Mouse (Mus musculus) CH12F3 (cell line): Measurements from ENCODE around the gene Klf16.

Experiments used
- in situ Hi-C: fragments of 300-500 bp; cut with MboI; formaldehyde crosslinking; loops from 2 replicates; pipeline ENCODE4 v1.14.3; 2020; ENCODE audit warnings: low sequenced_read_pairs

Gene Klf16

DNA sequence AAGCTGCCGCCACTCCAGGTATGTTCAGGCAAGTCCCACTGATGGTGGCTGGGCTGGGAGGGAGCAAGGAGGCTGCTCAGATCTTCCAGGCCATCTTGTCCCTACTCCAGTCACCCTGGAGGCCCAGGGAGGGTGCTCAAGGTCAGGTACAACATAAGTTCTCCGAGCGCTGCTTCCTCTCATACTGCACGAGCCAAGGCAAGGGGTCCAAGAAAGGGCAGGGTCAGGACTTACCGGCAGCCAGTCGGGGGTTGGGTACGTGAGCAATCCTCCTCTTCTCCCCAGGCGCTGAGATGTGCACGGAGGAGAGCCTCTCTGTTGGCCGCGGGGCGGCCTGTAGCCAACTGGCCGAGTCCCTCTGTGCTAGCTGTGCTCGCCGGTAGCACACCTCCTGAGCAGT lies 29.6 kb downstream of the Klf16 start:
- in situ Hi-C loops: no loop called here

DNA sequence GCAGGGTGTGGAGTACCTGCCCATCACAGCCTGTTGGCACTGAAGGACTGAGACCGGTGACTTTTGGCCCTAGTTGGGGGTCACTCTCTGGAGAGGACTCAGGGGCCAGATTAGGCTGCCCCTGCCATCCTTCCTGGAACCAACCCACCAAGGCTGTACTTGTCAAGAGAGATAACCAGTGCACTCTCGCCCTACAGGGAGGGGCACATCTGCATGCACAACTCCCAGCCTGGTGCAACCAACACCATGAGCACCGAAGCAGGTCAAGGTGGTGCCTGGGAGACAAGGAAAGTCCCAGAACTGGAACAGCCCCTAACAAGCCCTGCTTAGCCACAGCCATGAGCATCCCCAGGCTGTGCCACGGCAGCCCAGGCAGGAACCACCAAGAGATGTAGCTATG lies 30.2 kb downstream of the Klf16 start:
- in situ Hi-C loops: no loop called here

DNA sequence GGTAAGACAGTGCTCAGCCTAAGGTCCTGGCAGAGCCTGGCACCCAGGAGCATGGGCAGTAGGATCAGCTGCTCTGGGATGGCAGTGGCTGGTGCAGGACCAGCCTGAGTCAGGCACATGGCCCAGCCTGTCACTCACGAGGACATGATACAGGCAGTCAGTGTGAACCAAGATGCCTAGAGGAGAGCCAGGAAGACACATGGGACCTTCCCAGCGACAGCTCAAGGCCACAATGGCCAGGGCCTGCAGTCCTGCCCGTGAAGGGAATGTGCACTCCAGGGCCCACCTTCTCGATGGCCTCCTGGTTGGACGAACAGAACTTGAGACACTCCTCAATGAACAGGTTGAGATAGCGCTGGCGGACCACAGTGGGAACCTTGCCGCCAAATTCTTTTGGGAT lies 31.5 kb downstream of the Klf16 start:
- in situ Hi-C loops: no loop called here

DNA sequence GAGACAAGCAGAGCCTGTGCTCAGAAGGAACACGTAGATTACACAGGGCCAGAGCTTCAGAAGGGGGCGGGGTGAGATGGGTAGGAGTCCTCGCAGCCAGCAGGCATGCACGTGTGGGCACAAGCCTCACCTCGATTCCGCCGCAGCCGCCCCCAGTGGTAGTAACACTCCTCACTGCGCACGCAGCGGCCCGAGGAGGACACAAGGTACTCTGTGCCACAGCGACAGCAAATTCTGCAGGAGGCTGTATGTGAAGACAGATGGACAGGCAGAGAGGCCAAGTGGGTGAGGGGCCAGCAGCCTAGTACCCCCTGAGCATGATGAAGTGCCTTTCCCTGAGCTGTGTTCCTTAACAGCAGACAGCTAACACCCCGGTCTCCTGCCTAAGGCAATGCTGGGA lies 33.2 kb downstream of the Klf16 start:
- in situ Hi-C loops: no loop called here

DNA sequence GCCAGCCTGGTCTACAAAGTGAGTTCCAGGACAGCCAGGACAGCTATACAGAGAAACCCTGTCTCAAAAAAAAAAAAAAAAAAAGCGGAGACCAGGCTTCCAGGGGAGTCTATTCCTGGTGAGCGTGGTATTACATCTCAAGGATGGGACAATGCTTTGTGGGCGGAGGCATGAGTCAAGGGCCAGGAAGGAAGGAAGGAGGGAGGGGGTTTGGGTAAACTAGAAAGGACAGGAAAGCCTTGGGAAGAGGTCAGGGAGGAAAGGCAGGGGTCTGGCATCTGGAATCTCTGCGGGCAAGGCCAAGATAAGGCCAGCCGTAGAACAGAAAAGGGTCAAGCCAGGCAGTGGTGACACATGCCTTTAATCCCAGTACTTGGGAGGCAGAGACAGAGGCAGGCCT lies 37.6 kb downstream of the Klf16 start:
- in situ Hi-C loops: no loop called here

DNA sequence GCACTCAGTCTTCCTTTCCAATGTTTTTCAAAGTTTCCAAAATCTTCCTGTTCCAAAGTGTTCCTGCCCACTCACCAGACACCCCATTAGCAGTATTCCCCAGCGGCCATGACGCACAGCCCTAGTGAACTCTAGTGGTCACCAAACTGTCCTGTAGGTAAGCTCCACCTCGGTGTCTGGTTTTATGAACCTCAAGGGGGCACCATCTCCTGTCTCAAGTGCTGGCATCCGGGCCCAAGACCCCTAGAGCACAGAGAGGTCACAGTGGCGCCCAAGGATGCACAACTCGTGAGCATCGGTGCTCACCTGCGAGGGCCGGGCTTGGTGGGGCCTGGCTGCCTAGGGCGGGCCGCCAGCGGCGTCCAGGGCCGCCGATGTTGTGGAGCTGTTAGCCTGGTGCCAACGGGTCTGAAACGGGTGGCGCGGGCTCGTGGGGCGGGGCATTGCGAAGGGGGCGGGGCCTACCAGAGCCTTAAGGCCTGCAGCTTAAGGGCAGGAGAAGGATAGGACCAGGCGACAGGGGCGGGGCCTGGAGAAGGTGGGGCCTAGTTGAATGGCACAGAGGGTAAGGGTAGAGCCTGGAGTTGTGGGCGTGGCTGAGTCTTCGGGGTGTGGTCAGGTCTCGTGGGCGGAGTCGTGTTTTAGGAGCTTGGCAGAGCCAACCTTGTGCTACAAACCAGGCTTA lies 38.3 kb downstream of the Klf16 start, which contains the start of gene Atp8b3:
Gene Atp8b3, minus strand, starts transcription at position 415 of the 685 bp plus-strand sequence.
- in situ Hi-C loops: no loop called here

DNA sequence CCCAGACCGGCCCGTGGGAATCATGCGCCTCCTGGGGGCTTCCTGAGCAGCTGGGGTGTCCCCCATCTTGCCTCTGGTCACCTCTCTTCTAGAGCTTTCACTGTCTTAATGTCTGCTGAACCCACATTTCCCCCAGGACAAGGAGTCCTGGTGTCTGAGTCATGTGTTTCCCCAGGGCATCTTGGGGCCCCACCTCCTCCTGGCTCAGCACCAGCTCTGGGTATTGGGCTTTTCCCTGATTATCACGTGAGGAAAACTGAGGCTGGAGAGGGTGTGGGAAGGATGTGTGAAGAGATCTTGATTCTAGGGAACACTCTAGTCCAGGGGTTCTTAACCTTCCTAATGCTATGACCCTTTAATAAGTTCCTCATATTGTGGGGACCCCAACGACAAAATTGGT lies 38.9 kb downstream of the Klf16 start:
- in situ Hi-C loops: no loop called here

DNA sequence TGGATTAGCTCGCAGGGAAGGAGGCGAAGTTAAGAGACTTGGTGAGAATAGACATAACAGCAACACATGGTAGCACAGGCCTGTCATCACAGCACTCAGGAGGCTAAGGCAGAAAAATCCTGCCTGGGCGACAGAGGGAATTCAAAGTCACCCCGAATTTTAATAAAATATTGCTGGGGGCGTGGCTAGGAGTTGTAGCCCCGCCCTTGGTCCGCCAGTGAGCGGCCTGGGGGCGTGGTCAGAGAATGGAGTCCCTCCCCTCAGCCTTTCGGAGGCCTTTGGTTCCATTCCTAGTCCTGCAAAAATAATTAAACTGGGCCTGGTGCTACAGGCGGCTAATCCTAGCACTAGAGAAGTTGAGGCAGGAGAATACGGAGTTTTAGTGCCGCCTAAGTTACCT lies 41.4 kb downstream of the Klf16 start:
- in situ Hi-C loops: no loop called here

DNA sequence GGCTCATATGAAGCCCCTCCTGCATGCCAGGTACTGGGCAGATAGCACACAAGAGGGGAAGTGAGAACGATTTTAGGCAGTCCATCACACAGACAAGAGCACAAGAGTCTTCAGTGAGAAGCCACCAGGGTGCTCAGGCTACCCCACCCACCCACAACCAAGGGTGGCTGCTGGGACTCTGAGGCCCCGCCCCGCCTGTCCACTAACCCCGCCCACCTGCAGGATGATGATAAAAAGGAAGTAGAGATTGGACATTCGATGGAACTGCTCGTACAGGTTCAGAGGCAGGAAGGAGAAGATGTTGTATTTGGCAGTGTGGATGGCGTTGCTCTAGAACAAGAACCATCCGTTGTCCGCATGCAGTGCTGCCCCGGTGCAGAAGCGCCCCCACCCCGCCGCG lies 42.0 kb downstream of the Klf16 start:
- in situ Hi-C loops: no loop called here

DNA sequence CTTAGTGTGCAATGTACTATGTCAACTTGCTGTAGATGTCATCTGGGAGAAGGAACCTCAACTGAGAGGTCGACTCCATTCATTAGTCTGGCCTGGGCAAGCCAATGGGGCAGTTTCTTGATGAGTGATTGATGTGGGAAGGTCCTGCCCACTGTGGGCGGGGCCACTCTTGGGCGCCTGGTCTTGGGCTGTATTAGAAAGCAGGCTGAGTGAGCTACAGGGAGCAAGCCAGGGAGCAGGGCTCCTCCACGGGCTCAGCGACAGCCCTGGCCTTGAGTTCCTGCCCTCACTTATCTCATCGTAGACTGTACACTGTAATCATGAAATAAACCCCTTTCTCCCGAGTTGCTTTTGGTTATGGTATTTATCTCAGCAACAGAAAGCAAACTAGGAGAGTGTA lies 43.4 kb downstream of the Klf16 start:
- in situ Hi-C loops: no loop called here

DNA sequence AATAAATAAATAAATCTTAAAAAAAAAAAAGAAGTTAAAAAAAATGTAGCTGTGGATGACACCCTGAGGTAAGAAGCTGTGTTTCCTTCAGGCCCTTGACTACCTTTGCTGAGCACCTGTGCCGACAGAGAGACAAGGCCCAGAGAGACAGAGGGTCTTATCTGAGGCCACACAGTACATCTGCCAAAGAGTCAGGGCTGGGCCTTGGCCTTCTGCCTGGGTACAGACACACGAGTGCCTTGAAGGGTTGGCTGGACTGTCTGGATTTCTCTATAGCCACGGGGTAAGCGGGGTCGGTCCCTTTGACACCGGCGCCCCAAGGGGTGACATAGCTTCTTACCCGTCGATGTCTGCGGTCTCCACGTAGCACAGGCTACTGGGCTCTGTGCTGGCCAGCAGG lies 44.3 kb downstream of the Klf16 start:
- in situ Hi-C loops: no loop called here

DNA sequence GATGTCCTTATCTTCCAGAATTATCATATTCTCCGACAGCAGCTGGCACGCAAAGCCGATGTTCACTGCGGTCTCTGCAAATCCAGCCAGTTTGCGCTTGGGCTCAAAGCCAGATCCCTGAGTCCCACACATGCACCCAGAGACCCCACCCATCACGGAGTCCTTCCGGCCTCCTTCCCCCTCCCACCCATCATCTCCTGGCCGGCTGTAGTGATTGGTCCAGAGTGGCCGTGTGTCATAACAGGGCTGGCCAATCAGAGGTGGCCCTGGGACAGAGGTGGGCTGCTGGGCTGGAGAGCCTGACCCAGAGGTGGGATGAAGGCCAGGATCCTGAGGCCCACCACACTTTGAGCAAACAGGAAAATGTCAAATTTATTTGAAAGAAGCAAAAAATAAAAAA lies 50.9 kb downstream of the Klf16 start:
- in situ Hi-C loops: no loop called here

DNA sequence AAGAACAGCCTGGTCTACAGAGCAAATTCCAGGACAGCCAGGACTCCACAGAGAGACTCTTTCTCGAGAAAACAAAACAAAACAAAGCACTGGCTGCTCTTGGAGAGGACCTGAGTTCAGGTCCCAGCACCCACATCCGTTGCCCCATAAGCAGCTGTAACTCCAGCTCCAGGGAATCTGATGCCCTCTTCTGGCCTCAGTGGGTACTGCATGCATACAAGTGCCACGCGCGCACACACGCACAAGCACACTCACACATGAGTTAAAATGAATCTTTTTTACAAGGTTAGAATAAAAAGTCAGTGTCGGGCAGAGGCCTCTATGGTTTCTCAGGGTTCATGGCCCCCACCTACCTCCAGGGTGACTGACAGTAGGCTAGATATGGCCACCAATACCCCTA lies 53.8 kb downstream of the Klf16 start:
- in situ Hi-C loops: no loop called here

DNA sequence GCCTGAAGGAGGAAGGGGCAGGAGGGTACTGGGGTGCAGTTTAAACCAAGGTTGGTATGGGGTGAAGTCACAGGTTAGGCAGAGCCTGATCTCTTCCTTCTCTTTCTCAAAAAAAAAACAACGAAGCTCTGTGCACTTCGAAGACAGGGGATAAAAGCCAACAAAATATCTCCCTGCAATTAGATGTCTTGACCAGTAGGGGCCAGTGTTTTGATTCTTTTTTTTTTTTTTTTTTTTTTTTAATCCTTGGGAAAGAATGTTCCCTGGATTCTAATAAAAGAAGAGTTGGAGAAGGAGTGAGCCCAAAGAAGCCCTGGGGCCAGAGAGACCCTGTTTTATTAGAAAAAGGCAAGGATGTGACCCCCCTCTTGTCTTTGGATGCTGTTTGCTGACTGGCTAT lies 57.8 kb downstream of the Klf16 start:
- in situ Hi-C loops: no loop called here
